Mouse (Mus musculus) cerebellum, adult 2 months (tissue): Measurements from ENCODE around the gene Rab5b.

Experiments used
- CTCF ChIP-seq: fragments of 200-500 bp; IDR thresholded peaks from 2 replicates; pipeline ENCODE4 v1.5.1; 2011; ENCODE audit warnings: low read depth, mild to moderate bottlenecking, control low read depth, low read length, moderate library complexity, borderline replicate concordance; ENCODE audit not compliant: insufficient read depth
- POLR2A ChIP-seq: fragments of 200-500 bp; IDR thresholded peaks from 2 replicates; pipeline ENCODE4 v1.6.1; 2011; ENCODE audit warnings: low read length, control low read depth, borderline replicate concordance; ENCODE audit not compliant: insufficient read depth

DNA sequence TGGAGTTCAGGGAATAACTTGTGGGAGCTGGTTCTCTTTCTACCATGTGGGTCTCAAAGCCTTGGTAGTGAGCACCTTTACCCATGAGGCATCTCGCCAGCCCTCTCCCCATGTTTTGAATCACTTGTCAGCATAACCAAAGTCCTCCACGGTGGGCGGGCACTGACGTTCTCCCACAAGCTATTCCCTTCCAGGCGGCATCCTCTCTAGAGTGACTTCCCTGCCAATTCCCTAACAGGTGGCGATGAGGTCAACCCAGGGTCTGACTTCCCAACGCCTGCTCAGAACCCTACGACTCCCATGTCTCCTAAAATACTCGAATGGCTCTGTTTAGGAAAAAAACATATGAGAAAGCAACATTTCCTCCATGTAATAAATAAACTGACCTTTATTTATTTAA, 38.2 kb downstream of the Rab5b start:
- TF ChIP-seq CTCF (no peak), POLR2A (no peak)
